Mouse (Mus musculus) liver, embryonic 11.5 days (tissue): Measurements from ENCODE around the gene Map4k3. TPM values are rescaled to one million over a fixed set of nuclear protein-coding genes. Genes with fewer than 3 reads are reported as not detected.
"Not testable (repeated sequence)": the region's sequence is repeated elsewhere in the genome, so short reads cannot be mapped to it uniquely, and the experiment has no call there.

Experiments
- ATAC-seq: fragments of 200-750 bp; cut with Nextera tagmentation; replicated peaks from 2 replicates; pipeline ENCODE4 v1.8.0; 2017; ENCODE audit warnings: moderate number of reproducible peaks, mild to moderate bottlenecking, moderate TSS enrichment, moderate library complexity; ENCODE audit not compliant: low FRiP score
- DNase-seq: peaks from one replicate; pipeline ENCODE4 v3.0.0-alpha.2; 2017; ENCODE audit warnings: low spot score
- H3K27ac ChIP-seq: fragments of 300-500 bp; sonication (generic); 2 replicates; pipeline ENCODE4 v1.5.1; 2014; ENCODE audit warnings: mild to moderate bottlenecking, low read depth, low read length, control low read depth
- H3K27me3 ChIP-seq: fragments of 300-500 bp; sonication (generic); replicated peaks from 2 replicates; pipeline ENCODE4 v1.6.1; 2014; ENCODE audit warnings: low read length, mixed read lengths; ENCODE audit not compliant: control insufficient read depth, insufficient read depth
- H3K36me3 ChIP-seq: fragments of 300-500 bp; sonication (generic); 2 replicates; pipeline ENCODE4 v1.6.1; 2014; ENCODE audit warnings: mild to moderate bottlenecking, low read length, moderate library complexity, mixed read lengths; ENCODE audit not compliant: control insufficient read depth, insufficient read depth
- H3K4me1 ChIP-seq: fragments of 300-500 bp; sonication (generic); replicated peaks from 2 replicates; pipeline ENCODE4 v1.6.1; 2014; ENCODE audit warnings: low read length, mixed read lengths; ENCODE audit not compliant: control insufficient read depth, insufficient read depth
- H3K4me2 ChIP-seq: fragments of 300-500 bp; sonication (generic); 2 replicates; pipeline ENCODE4 v1.6.1; 2014; ENCODE audit warnings: mild to moderate bottlenecking, control low read depth, moderate library complexity
- H3K4me3 ChIP-seq: fragments of 300-500 bp; sonication (generic); 2 replicates; pipeline ENCODE4 v1.5.1; 2014; ENCODE audit warnings: low read depth, low read length, control low read depth
- H3K9ac ChIP-seq: fragments of 300-500 bp; sonication (generic); 2 replicates; pipeline ENCODE4 v1.6.1; 2014; ENCODE audit warnings: low read depth, low read length, control low read depth
- H3K9me3 ChIP-seq: fragments of 300-500 bp; sonication (generic); 2 replicates; pipeline ENCODE4 v1.6.1; 2016; ENCODE audit warnings: low read length, inconsistent platforms, mixed read lengths; ENCODE audit not compliant: control insufficient read depth
- WGBS: fragments of 180-500 bp; shearing (Covaris S2); extraction: QIAGEN DNeasy Blood & Tissue Kit; methylation state at CpG from one replicate; pipeline ENCODE4 v1.1.7; 2014; 5-methylcytosine and 5-hydroxymethylcytosine counted together
- polyA plus RNA-seq: library from polyadenylated mRNA; unstranded; fragments of >200 nt; fragmentation: Nextera tagmentation; extraction: Ambion mirVana; gene quantifications from 2 replicates; pipeline ENCODE4 v1.2.1, GENCODE M21; 2014

Map4k3 gene
- polyA plus RNA-seq, 1 experiment from 2014 or later, result 9.9 TPM

DNA sequence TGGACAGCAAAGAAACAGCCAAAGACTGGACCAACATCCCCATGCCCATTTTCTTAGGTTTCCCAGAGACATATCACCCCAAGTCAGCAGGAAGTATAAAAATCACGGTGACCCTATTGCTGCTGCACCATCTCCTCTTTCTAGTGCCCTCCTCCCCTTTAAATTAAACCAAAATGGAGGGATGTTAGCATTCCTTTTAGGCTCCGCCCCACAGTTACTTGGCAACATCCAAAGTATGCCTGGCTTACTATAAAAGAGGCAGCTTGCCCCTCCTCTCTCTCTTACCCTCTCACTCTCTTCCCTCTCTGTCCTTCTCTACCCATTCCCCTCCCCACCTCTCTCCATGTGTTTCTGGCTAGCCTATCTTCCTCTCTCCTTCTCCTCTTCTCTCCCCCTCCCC lies 159.8 kb downstream of the Map4k3 start:
- H3K9ac ChIP-seq, result no peak overlapping the region
- H3K4me1 ChIP-seq, result no peaks in the 10 kb centered on the region
- WGBS, result 88% methylated on average over 2 of the region's 2 CpGs
- no peaks in the 10 kb centered on the region for H3K36me3 ChIP-seq
- DNase-seq (no peak), ATAC-seq (no peak)
- H3K27me3 ChIP-seq, result no peaks in the 10 kb centered on the region
- no peak overlapping the region for H3K4me2 ChIP-seq
- no peaks in the 10 kb centered on the region for H3K9me3 ChIP-seq
- H3K27ac ChIP-seq, result no peak overlapping the region
- H3K4me3 ChIP-seq, result no peak overlapping the region

DNA sequence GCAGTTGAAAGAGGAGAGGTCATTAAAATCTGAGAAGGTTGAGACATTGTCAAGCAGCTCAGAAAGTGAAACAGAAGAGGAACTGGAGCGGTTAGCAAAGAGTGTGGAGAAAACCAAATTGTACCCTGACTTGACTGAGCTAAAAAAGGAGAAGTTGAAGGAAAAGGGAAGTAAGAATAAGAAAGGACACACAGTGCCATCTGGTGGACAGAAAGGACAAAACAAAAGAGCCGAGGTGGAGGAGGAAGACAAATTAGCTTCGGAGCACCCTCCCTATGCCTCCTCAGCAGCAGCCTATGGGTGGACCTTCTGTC lies 163.7 kb downstream of the Map4k3 start:
- Histone ChIP-seq H3K4me1 (no peaks in the 10 kb centered on the region), H3K27me3 (no peaks in the 10 kb centered on the region), H3K27ac (no peak overlapping the region), H3K4me3 (no peak overlapping the region), H3K36me3 (no peaks in the 10 kb centered on the region), H3K9ac (no peak overlapping the region), H3K4me2 (no peak overlapping the region), H3K9me3 (no peaks in the 10 kb centered on the region)
- no peak; the same call in 1 of the 2 replicates for ATAC-seq
- DNase-seq, result no peak
- 44% methylated on average over 3 of the region's 3 CpGs for WGBS

DNA sequence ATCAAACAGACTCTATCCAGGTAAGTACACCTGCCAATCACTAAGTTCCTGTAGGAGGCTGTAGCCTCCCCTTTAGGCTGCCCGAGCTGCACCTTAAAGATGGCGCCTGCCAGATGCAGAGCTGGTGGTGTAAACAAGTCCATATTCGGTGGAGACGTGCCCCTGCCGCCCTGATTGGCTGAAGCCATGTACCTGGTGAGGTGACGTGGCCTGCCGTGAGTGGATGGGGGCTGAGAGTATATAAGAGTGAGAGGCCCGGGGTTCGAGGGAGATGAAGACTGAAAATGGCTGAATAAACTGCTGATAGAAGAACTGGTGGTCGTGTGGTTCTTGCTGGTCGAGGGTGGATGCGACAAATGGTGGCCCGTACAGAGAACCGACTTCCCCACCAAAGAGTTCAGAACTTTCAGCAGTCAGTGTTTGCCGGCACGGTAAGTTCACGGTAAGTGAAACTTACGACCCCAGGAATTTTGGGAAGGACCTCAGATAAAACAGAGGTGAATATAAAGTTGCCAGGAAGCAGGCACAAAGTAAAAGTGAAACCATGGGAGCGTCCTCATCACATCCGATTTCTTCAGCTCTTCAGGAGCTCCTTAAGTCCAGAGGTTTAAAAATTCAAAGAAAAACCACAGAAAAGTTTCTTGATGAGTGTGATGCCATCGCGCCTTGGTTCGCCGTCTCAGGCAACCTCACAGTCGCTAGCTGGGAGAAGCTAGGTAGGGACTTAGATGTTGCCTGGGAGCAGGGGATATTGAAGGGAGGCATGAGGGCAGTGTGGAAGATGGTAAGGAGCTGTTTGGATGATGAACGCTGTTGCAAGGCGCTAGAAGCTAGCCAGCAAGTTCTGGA lies 164.3 kb downstream of the Map4k3 start:
- not testable (repeated sequence) for H3K27me3 ChIP-seq, DNase-seq, H3K4me1 ChIP-seq, H3K4me3 ChIP-seq, ATAC-seq, H3K4me2 ChIP-seq, H3K9ac ChIP-seq, H3K36me3 ChIP-seq, H3K9me3 ChIP-seq, H3K27ac ChIP-seq
- 85% methylated on average over 27 of the region's 27 CpGs for WGBS

DNA sequence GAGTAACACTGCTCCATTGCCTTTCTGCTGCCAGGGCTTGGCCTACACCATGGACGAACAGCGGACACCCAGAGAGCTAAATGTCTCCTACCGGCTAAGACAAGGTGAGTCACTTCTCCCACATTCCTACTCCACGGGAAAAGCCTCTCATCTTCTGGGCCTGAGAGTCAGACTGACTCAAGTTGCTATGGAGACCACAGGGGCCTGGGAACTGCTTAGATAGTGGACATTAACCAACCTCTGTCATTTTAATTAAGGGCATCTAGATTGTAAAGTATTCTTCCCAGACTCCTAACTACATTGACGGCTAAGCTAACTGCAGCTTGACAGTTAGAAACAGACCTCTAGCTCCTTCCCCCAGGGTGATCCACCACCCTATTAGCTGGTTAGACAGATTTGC lies 165.5 kb downstream of the Map4k3 start:
- Histone ChIP-seq H3K36me3 (no peaks in the 10 kb centered on the region), H3K4me1 (no peaks in the 10 kb centered on the region), H3K4me3 (no peak overlapping the region), H3K4me2 (no peak overlapping the region), H3K9me3 (no peaks in the 10 kb centered on the region), H3K9ac (no peak overlapping the region), H3K27ac (no peak overlapping the region), H3K27me3 (no peaks in the 10 kb centered on the region)
- DNase-seq (no peak), ATAC-seq (no peak)
- WGBS, result 77% methylated on average over 5 of the region's 5 CpGs

DNA sequence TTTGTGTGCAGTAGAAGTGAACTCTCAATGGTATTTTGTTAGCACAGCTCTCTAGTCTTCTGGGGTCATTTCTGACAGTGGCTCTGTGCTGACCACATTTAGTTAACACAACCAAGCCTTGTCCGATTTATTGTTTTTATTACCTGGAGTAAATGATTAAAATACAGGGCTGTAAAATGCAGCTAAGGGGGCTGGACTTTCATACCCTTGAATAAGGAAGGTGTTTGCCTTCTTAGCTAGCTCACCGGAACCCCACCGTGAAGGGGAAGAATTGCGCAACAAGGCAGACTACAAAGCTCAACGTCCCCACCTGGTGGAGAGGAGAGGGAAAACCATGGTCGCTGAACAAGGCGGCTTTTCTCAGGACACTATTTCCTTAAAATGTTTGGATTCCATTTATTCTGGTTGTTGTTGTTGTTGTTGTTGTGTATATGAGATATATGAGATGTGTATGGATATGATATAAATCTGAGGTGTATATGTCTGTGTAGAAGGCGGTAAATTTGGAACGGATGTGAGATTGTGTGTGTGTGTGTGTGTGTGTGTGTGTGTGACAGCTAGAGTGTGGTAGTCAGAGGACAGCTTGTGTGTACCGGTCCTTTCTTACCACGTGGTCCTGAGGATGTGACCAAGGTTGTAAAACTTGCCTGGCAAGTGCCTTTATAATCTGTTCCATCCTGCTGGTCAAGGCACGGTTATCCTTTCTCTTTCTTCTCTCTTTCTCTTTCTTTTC lies 167.4 kb downstream of the Map4k3 start:
- H3K36me3 ChIP-seq, result no peaks in the 10 kb centered on the region
- 0 out of 2 replicates have a peak overlapping the region, but pooled peaks have one; percentile 17 for H3K4me3 ChIP-seq
- WGBS, result 21% methylated on average over 12 of the region's 12 CpGs
- H3K4me1 ChIP-seq, result no peaks in the 10 kb centered on the region
- DNase-seq (peak; percentile 61), ATAC-seq (0 out of 2 replicates have a peak, but pooled peaks have one; percentile 47)
- H3K9ac ChIP-seq, result no peak overlapping the region
- no peaks in the 10 kb centered on the region for H3K27me3 ChIP-seq
- no peak overlapping the region for H3K27ac ChIP-seq
- peak overlapping the region; percentile 51 for H3K4me2 ChIP-seq
- peaks cover 2% of the 10 kb centered on the region; the same call in 1 of the 2 replicates for H3K9me3 ChIP-seq

DNA sequence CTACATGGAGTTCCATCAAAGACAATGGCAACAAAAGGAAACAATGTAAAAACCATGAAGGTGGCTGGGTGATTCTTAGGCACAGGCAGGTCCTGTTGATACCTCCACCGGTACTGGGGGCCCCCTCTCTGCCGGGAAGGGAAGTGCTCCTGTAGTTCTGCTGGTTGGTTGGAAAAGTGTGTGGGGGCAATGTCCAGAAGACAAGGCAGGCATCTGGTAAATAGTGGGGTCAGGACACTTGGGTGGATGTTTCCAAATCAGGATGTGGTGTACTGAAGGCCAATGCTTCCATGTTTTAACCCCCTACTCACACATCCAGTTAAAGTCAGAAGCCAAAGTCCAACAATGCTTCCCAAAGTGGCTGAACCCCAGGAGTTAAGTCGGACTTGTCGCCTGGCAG lies 168.5 kb downstream of the Map4k3 start:
- DNase-seq (no peak), ATAC-seq (no peak)
- H3K9me3 ChIP-seq, result peaks cover 2% of the 10 kb centered on the region; the same call in 1 of the 2 replicates
- no peak overlapping the region for H3K4me3 ChIP-seq
- WGBS, result 74% methylated on average over 4 of the region's 4 CpGs
- no peak overlapping the region for H3K4me2 ChIP-seq
- no peaks in the 10 kb centered on the region for H3K36me3 ChIP-seq
- H3K27me3 ChIP-seq, result no peaks in the 10 kb centered on the region
- no peak overlapping the region for H3K9ac ChIP-seq
- H3K4me1 ChIP-seq, result no peaks in the 10 kb centered on the region
- H3K27ac ChIP-seq, result peak overlapping the region; percentile 25; the same call in 1 of the 2 replicates

DNA sequence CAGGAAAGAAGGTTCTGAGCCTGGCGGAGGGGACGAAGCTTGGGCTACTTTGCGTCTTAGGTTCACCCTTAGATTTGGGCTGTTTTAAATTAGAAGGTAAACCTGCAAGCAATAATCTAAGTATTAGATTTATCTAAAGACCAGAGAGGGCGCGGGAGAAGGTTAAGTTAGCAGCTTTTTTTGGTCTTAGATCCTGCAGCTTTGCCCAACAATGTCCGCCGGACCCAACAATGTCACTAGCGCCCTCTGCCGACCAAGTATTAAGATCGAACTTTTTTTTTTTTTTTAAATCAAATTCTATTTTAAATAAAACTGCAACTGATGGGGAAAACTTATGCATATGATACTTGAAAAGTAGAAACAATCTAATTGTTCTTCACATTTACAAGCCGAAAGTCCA lies 169.2 kb downstream of the Map4k3 start:
- peak overlapping the region; percentile 28; the same call in 1 of the 2 replicates for H3K4me2 ChIP-seq

DNA sequence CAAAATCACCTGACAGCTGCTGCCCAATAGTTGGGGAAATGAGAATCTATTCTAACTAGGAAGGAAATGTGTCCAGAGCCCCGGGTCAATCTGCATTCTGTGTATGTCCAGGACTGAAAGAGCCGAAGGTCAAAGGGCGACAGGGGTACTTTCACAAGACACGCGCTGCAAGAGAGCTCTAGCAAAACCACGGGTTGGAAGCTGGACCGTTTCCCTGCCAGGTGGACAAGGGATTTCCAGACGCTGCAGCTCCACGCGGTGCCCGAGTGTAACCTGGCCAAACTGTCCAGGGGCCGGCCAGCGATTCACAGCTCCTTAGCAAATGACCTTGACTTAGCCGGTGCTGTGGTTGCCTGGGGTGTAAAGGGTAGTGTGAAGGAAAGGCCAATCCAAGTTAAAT lies 169.7 kb downstream of the Map4k3 start:
- Histone ChIP-seq H3K9ac (no peak overlapping the region), H3K27ac (peak overlapping the region; percentile 59; the same call in 1 of the 2 replicates)
- DNase-seq, result no peak

More for the DNA sequence above, 169.2 kb downstream of the Map4k3 start:
- ATAC-seq (no peak), DNase-seq (no peak)
- peak overlapping the region; percentile 59; the same call in 1 of the 2 replicates for H3K27ac ChIP-seq
- no peak overlapping the region for H3K9ac ChIP-seq
- peaks cover 2% of the 10 kb centered on the region; the same call in 1 of the 2 replicates for H3K9me3 ChIP-seq
- no peaks in the 10 kb centered on the region for H3K36me3 ChIP-seq
- 32% methylated on average over 11 of the region's 11 CpGs for WGBS
- H3K27me3 ChIP-seq, result no peaks in the 10 kb centered on the region
- no peak overlapping the region for H3K4me3 ChIP-seq
- H3K4me1 ChIP-seq, result no peaks in the 10 kb centered on the region; the same call in 1 of the 2 replicates

More for the DNA sequence above, 169.7 kb downstream of the Map4k3 start:
- no peak overlapping the region for H3K4me3 ChIP-seq
- H3K27me3 ChIP-seq, result no peaks in the 10 kb centered on the region
- ATAC-seq, result peak; percentile 10; the same call in 1 of the 2 replicates
- H3K4me2 ChIP-seq, result peak overlapping the region; percentile 28; the same call in 1 of the 2 replicates
- H3K9me3 ChIP-seq, result peaks cover 2% of the 10 kb centered on the region; the same call in 1 of the 2 replicates
- no peaks in the 10 kb centered on the region; the same call in 1 of the 2 replicates for H3K4me1 ChIP-seq
- no peaks in the 10 kb centered on the region for H3K36me3 ChIP-seq
- WGBS, result 69% methylated on average over 14 of the region's 14 CpGs
